Mouse (Mus musculus): ENCODE data around the gene Dusp16.

DNA sequence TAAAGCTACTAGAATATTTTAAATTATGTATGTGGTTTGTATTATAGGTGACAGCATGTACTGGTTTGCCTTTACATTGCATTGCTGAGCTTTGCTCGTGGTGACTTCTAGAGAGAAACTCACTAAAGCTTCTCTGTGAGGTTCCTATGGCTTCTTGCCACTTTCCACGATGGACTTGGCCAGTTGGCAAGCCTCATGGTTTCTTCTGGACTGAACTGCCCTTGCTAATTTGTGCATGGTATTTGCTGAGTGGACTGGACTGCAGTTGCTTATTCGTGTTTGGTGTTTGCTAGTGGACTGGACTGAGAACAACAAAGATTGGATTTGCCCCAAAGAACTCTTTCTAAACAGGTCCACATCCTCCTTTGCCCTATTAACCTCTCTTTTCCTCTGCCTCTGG lies 55.6 kb downstream of the Dusp16 start:
- TF ChIP-seq MYOG (IDR thresholded peaks at IDR 0.05; ENCODE audit: control insufficient read depth in 1 of 3, insufficient read depth in 1 of 3, insufficient read length in 2 of 3, low read depth in 2 of 3) (no peak), POLR2A (IDR thresholded peaks at IDR 0.05; ENCODE audit: insufficient read length, low read depth) (no peak), MAX (IDR thresholded peaks at IDR 0.05; ENCODE audit: low read depth) (no peak), USF1 (IDR thresholded peaks at IDR 0.05; ENCODE audit: low read depth) (no peak), E2F4 (IDR thresholded peaks at IDR 0.05; ENCODE audit: insufficient read depth) (no peak)
